Mouse (Mus musculus) forebrain, embryonic 12.5 days (tissue): Measurements from ENCODE around the gene Ckap5. TPM values are rescaled to one million over a fixed set of nuclear protein-coding genes. Genes with fewer than 3 reads are reported as not detected.

Source experiments
- ATAC-seq: fragments of 200-750 bp; cut with Nextera tagmentation; 2 replicates; pipeline ENCODE4 v1.8.0; 2017; ENCODE audit warnings: moderate TSS enrichment; ENCODE audit not compliant: low FRiP score
- H3K27ac ChIP-seq: fragments of 300-500 bp; sonication (generic); 2 replicates; pipeline ENCODE4 v1.5.1; 2016; ENCODE audit warnings: mild to moderate bottlenecking
- H3K27me3 ChIP-seq: fragments of 300-500 bp; sonication (generic); 2 replicates; pipeline ENCODE4 v1.6.1; 2016; ENCODE audit warnings: mild to moderate bottlenecking
- H3K36me3 ChIP-seq: fragments of 300-500 bp; sonication (generic); replicated peaks from 2 replicates; pipeline ENCODE4 v1.6.1; 2016; ENCODE audit warnings: mild to moderate bottlenecking
- H3K4me1 ChIP-seq: fragments of 300-500 bp; sonication (generic); 2 replicates; pipeline ENCODE4 v1.6.1; 2016
- H3K4me2 ChIP-seq: fragments of 300-500 bp; sonication (generic); 2 replicates; pipeline ENCODE4 v1.6.1; 2016; ENCODE audit warnings: mild to moderate bottlenecking, moderate library complexity
- H3K4me3 ChIP-seq: fragments of 300-500 bp; sonication (generic); replicated peaks from 2 replicates; pipeline ENCODE4 v1.5.1; 2016; ENCODE audit warnings: mild to moderate bottlenecking
- H3K9ac ChIP-seq: fragments of 300-500 bp; sonication (generic); 2 replicates; pipeline ENCODE4 v1.6.1; 2016; ENCODE audit warnings: mild to moderate bottlenecking
- H3K9me3 ChIP-seq: fragments of 300-500 bp; sonication (generic); 2 replicates; pipeline ENCODE4 v1.6.1; 2016
- WGBS: fragments of 180-500 bp; shearing (Covaris S2); methylation state at CpG from one replicate; pipeline ENCODE4 v1.1.7; 2016; 5-methylcytosine and 5-hydroxymethylcytosine counted together
- polyA plus RNA-seq: library from polyadenylated mRNA; unstranded; fragments of >200 nt; fragmentation: Nextera tagmentation; extraction: Ambion mirVana; gene quantifications from 2 replicates; pipeline ENCODE4 v1.2.1, GENCODE M21; 2016

Gene Ckap5
- polyA plus RNA-seq, 1 experiment from 2014 or later, result 174 TPM

GRCm38 (mm10) chr2:91666386-91666910 is 139.9 kb downstream of the Ckap5 start:
- H3K4me3 ChIP-seq, result no peak overlapping the region
- H3K36me3 ChIP-seq, result peaks cover 77% of the 10 kb centered on the region
- no peak for ATAC-seq
- no peak overlapping the region for H3K27ac ChIP-seq
- H3K4me2 ChIP-seq, result no peak overlapping the region
- H3K27me3 ChIP-seq, result no peaks in the 10 kb centered on the region
- no peaks in the 10 kb centered on the region for H3K9me3 ChIP-seq
- no peak overlapping the region for H3K9ac ChIP-seq
- 95% methylated on average over 6 of the region's 6 CpGs for WGBS
- H3K4me1 ChIP-seq, result no peaks in the 10 kb centered on the region

GRCm38 (mm10) chr2:91667747-91668146 is 141.2 kb downstream of the Ckap5 start:
- no peak overlapping the region for H3K9ac ChIP-seq
- peaks cover 82% of the 10 kb centered on the region for H3K36me3 ChIP-seq
- no peaks in the 10 kb centered on the region for H3K27me3 ChIP-seq
- WGBS, result 77% methylated on average over 2 of the region's 2 CpGs
- ATAC-seq, result no peak
- no peaks in the 10 kb centered on the region for H3K9me3 ChIP-seq
- no peak overlapping the region for H3K4me2 ChIP-seq
- H3K27ac ChIP-seq, result no peak overlapping the region
- H3K4me3 ChIP-seq, result no peak overlapping the region
- no peaks in the 10 kb centered on the region for H3K4me1 ChIP-seq

GRCm38 (mm10) chr2:91669326-91669725 is 142.8 kb downstream of the Ckap5 start:
- no peak overlapping the region for H3K4me2 ChIP-seq
- no peak overlapping the region for H3K4me3 ChIP-seq
- no peak overlapping the region for H3K27ac ChIP-seq
- peaks cover 78% of the 10 kb centered on the region for H3K36me3 ChIP-seq
- H3K9me3 ChIP-seq, result no peaks in the 10 kb centered on the region
- no peaks in the 10 kb centered on the region for H3K27me3 ChIP-seq
- no peaks in the 10 kb centered on the region for H3K4me1 ChIP-seq
- H3K9ac ChIP-seq, result no peak overlapping the region
- 89% methylated on average over 8 of the region's 8 CpGs for WGBS
- ATAC-seq, result no peak

GRCm38 (mm10) chr2:91670038-91670437 is 143.5 kb downstream of the Ckap5 start:
- WGBS, result 92% methylated on average over 6 of the region's 6 CpGs
- Histone ChIP-seq H3K4me2 (no peak overlapping the region), H3K36me3 (peaks cover 79% of the 10 kb centered on the region), H3K27me3 (no peaks in the 10 kb centered on the region), H3K4me1 (no peaks in the 10 kb centered on the region), H3K4me3 (no peak overlapping the region), H3K27ac (no peak overlapping the region), H3K9me3 (no peaks in the 10 kb centered on the region), H3K9ac (no peak overlapping the region)
- ATAC-seq, result no peak

Other genes starting within 250 kb of the Ckap5 start
- 110 and 114 TPM in 2 replicates for gene 1110051M20Rik, start 82.1 kb upstream of the Ckap5 start, polyA plus RNA-seq
- 9.1 and 9.5 TPM in 2 replicates for gene Lrp4, start 69.3 kb upstream of the Ckap5 start, polyA plus RNA-seq
- gene F2, start 109.7 kb downstream of the Ckap5 start, polyA plus RNA-seq, result 0.09 TPM in 1 of 2 replicates, not detected in the other
- 8.9 and 12.6 TPM in 2 replicates for gene Zfp408, start 123.0 kb downstream of the Ckap5 start, polyA plus RNA-seq
- gene Arhgap1, start 123.1 kb downstream of the Ckap5 start, polyA plus RNA-seq, result 71.0 and 76.1 TPM in 2 replicates
- 29.3 and 32.1 TPM in 2 replicates for gene Atg13, start 183.8 kb downstream of the Ckap5 start, polyA plus RNA-seq
- 17.0 and 18.7 TPM in 2 replicates for gene Harbi1, start 184.1 kb downstream of the Ckap5 start, polyA plus RNA-seq
- gene Ambra1, start 203.4 kb downstream of the Ckap5 start, polyA plus RNA-seq, result 22.1 and 24.1 TPM in 2 replicates